Mouse (Mus musculus): ENCODE results near the gene Castor2.

The Castor2 gene

DNA sequence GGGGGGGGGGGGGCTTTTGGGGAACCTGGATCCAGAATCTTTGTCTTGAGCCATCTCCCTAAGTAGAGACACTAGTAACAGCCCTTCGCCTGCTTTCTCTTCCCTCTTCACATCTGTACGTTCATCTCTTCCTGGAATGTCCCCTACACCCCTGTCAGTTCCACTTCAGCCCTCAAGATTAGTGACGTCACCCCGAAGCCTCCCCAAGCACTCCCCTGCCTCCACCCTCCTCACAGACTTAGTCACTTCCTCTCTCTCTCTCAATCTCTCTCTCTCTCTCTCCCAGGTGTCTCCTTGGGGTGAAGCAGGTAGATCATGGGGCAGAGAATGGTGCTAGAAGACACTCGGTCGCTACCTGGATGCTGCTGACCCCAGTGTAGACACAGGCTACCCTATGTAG lies 3.2 kb downstream of the Castor2 start:
- peak; percentile 24 for DNase-seq (ENCODE audit: low spot score)

DNA sequence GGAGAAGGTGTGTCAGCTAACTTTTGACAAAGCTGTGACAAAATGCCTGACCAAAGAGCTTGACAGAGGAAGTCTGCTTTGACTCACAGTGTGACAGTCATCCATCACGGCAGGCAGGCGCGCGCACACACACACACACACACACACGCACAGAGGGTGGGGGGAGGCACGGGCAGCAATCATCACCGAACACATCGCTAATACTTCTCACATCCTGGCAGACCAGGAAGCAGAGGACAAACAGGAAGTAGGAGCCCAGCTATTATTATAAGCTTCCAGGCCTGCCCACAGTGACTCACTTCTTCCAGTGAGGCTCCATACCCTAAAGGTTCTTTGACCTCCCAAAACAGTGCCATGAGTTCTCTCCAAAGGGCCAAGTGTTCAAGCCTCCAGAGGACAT lies 6.3 kb downstream of the Castor2 start:
- DNase-seq (ENCODE audit: low spot score) = no peak

DNA sequence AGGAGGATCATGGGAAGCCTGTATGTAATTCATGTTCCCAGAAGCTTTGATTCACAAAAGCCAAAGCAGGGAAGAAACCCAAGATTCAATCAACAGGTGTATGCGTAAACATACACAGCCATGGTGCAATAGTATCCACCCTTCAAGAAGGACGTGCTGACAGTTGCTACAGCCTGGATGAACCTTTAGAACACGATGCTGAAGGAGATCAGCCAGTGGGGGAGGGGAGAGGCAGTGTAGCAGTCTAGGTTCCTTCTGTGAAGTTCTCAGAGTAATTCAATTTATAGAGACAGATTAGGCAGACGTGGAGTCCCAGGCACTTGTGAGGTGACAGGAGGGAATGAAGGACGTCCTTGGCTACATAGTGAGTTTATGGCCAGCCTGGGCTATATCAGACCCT lies 15.5 kb downstream of the Castor2 start:
- no peak for DNase-seq (ENCODE audit: low spot score)

DNA sequence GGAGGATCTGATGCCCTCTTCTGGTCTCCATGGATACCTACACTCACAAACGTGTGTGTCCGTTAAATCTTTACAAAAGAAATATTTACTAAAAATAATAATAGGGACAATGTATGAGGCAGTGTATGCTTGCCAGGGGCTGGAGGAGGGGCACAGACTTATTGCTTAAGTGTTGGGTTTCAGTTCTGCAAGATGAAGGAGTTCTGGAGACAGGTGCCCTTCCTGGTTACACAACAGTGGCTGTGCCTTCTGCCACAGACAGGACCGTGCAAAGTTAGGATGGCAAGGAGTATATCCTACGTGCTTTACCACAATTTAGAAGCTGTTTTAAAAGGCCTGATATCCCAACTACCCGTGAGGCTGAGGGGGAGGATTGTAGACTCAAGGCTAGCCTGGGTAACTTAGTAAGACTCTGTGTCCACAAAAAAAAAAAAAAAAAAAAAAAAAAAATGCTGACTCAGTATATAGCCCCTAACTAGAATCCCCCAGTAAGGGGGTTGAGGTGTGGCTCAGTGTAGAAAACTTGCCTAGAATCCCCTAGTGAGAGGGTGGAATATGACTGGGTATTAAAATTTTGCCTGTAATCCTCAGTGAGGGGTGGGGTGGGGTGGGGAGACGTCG lies 16.2 kb downstream of the Castor2 start:
- no peak for DNase-seq (ENCODE audit: low spot score)

DNA sequence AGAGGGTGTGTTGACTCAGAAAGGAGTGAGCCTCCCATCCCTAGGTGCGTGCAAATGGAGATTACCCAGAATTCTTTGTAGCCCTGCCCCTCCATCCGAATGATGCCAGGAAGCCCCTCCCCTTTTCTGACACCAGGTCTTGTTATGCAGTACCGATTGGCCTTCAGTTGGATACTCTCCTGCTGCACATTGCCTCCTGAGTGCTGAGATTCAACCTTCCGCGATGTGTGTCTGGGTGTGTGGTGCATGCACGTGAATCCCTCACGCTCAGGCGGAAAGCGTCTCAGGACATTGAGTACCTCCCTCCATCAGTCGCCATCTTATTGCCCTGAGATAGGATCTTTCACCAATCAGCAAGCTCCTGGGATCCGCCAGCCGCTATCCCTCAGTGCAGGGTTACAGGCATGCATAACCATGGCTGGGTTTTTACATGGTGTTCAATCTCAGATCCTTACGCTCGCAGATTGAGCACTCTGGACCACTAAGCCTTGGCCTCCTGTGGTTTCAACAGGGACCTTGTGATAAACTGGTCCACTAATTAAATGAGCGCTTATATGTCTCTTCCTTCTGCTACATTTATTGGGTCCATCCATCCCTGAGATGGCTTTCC lies 19.4 kb downstream of the Castor2 start:
- DNase-seq (ENCODE audit: low spot score) = no peak

DNA sequence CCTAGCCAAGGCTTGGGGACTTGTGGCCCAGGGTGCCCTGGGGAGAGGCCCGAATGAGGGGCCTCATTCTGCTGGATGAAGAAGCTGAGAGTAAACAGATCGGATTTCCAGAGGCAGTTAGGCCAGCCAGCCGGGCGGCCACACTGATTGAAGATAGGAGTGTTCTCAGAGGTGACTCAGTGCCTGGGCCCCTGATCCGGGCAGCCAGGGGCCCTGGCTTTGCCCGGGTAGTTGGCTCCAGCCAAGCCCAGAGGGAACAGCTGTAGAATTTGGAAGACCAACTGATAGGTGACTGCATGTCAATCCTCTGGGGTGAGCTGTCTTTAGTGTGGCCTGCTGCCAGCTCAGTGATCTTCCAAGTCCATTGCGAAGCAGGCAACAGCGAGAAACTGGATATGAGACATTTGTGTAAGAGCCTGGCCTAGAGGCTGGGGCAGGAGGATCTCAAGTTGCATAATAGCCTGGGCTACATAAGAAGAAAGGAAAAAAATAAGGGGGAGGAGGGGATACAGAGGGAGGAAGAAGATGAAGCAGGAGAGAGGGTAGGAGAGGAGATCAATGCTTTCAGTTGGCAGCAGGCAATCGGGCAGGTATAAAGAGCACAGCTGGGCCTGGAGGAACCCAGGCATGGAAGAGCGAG lies 20.1 kb downstream of the Castor2 start:
- peak; percentile 66 for DNase-seq (ENCODE audit: low spot score)

DNA sequence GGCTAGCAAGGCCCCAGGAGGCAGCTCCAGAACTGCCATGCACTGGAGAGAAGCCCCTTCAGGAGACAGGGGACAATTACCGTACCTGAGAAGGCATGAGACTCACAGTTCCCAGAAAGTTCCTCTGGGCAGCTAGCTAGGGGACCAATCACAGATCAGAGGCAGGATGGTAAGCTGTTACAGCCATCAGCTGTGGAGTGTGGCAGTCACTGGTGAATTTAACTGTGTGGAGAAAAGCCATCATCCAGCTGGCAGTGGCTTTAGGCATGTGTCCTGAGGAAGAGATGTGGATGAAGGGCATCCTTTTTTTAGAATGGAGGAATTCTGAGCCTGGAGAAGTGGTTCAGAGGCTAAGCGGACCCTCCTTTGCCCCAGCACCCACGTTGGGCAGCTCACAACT lies 20.6 kb downstream of the Castor2 start:
- DNase-seq (ENCODE audit: low spot score) = no peak

DNA sequence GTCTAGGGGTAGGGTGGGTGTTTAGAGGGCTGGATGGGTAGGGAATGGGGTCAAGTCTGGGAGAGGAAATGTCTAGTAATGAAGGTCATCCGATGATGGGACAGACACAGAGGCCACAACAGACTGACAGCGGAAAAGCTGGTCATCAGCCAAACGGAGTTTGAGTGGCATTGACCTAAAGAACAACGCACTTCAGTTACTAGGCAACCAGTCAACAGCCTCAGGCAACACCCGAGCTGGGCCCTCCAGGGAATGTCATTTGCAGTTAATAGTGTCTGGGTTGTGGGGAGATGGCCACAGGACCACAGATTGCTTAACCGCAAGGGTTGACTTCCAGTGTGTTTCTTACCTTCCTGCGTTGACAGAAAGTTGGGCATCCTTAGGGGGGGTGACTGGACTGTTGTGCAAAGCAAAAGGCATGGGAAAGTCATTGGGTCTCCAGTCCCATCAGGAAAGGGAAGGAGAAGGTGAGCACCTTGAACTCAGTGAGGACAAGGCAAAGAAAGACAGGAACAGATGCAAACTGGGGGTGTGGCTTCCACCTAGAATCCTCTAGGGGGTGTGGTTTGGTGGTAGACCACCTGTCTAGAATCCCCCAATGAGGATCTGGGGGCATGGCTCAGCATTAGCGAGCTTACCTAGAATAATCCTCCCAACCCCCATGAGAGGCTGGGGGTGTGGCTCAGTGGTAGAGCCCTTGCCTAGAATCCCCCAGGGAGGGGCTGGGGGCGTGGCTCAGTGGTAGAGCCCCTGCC lies 21.8 kb downstream of the Castor2 start:
- no peak for DNase-seq (ENCODE audit: low spot score)

DNA sequence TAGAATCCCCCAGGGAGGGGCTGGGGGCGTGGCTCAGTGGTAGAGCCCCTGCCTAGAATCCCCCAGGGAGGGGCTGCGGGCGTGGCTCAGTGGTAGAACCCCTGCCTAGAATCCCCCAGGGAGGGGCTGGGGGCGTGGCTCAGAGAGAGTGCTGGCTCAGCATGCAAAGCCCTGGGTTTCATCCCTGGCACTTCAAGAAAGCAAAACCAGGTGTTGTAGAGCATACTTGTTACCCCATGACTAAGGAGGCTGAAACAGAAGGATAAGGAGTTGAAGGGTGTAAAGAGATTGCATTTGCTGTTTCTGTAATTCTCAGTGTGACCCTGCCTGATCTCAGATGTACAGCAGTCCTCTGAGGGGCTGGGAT lies 22.4 kb downstream of the Castor2 start:
- no peak for DNase-seq (ENCODE audit: low spot score)

DNA sequence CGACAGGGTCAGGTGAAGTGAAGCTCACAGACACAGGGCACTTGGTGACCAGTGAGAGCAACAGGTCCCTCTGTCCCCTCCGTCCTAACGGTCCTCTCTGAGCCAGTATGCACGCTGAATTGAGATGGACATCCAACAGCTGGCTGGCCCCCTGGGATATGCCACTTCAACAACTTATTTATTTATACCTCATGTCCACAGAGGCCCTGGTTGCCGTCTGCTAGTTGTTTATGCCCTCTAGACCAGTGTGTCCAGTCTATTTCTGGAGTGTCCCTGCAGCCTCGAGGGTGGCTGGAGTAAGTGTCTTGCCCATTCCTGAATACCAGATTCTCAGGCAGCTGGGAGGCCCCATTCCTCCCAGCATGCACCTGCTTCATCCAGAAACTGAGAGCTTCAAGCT lies 24.3 kb downstream of the Castor2 start:
- no peak for DNase-seq (ENCODE audit: low spot score)

DNA sequence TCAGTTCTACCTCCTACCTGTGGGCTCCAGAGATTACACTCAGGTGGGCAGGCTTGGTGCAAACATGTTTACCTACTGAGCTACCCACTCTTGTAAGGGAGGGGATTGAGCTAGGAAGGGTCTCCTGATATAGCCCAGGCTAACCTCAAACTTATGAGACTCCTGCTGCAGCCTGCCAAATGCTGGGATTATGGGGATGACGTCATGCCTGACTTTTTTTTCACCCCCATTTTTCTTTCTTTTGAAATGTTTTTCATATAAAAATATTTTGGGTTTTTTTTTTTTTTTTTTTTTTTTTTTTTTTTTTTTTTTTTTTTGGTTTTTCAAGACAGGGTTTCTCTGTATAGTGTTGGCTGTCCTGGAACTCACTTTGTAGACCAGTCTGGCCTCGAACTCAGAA lies 26.7 kb downstream of the Castor2 start:
- no peak for DNase-seq (ENCODE audit: low spot score)

DNA sequence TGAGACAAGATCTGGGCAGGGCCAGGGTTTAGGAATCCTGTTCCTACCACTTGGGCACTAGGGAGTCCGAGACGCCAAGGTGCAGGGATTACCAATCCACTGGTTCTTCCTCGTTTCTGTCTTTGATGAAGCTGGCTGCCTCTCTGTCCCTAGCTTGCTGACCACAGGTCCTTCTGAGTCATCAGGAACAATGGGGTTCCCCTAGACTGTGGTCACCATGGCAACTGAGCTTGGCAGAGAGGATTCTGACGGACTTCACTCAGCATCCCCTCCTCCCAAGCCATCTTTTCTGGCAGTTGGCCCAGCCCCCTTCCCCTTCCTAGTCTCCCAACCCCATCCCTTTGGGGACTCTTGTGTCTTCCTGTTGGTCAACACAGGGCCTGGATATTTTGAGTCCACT lies 32.1 kb downstream of the Castor2 start:
- DNase-seq (ENCODE audit: low spot score) = peak; percentile 51

DNA sequence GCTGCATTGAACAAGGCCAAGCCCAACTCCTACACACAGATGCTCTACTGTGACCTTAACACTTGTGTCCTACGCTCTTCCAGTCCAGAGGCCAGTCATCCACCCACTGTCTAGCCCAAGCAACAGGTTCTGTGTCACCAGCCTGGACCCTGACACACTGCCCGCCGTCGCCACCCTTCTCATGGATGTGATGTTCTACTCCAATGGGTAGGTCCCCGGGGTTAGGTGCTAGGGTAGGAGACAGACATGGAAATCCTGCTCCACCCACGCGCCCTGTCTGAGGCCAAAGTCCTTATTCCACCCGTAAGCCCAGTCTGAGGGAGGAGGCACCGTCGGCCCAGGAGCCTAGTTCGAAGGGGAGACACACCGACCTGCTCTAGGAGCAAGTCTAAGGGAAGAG lies 36.5 kb downstream of the Castor2 start:
- no peak for DNase-seq (ENCODE audit: low spot score)

DNA sequence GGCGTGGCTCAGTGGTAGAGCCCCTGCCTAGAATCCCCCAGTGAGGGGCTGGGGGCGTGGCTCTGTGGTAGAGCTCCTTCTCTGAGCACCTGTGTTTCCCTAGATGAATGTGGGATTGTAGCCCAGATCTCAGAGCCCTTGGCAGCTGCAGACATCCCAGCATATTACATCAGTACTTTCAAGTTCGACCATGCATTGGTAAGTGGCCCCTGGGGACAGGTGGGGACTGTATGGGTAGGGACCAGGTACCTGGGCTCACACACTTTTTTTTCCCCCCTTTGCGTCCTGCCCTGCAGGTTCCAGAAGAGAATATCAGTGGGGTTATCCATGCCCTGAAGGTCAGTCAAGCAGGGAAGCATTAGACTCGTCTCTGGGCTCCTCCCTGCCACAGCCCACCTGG lies 38.4 kb downstream of the Castor2 start:
- DNase-seq (ENCODE audit: low spot score) = no peak

DNA sequence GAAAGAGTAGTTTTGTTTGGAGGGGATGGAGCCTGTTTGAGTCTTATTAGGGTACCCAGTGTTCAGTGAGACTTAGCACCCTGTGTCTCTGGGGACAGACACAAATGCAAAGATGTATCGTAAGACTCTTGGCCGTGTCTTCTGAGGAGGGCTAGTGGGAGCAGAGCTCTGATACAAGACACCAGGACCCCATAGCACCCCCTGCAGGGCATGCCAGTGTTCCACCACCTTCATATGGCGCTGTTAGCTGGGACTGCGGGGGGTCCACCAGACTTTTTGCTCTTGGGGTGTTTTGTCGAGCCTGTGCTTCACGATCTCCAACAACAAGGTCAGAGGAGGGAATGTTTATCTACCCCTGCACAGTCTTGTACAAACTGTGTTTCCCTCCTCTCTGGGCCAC lies 39.9 kb downstream of the Castor2 start:
- no peak for DNase-seq (ENCODE audit: low spot score)

DNA sequence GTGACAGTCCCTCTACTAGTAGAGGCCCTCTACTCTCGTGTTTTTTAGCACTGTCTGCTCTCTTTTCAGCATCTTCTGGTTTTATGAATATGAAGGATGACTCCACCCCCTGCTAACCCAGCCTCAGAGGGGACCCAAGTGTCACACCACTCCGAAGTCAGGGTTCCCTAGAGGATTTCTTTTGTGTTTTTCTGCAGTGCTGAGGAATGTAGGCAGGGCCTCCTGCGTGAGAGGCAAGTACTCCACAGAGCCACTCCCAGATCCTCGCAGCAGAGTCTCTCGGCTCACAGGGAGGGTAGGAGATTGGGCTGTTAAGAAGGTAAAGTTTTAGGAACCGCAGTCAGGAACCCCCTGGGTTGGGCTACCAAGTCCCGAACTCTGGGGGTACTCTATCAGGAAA lies 41.7 kb downstream of the Castor2 start:
- no peak for DNase-seq (ENCODE audit: low spot score)

DNA sequence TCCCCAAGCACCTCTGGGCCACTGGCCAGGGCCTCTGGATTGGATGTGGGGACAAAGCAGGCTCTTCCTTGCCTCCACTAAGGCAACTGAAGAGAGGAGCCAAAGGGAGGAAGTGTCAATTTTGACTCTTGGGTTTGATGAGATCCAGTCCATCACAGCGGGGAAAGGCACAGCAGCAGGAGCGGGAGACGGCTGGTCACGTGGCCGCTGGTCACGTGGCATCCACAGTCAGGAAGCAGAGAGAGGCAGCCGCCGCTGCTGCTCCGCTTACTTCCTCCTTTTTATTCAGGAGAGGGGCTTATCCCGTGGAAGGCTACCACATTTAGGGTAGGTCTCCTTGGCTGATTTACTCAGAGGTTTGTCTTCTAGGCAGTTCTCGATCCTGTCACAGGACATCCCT lies 42.9 kb downstream of the Castor2 start:
- no peak for DNase-seq (ENCODE audit: low spot score)

DNA sequence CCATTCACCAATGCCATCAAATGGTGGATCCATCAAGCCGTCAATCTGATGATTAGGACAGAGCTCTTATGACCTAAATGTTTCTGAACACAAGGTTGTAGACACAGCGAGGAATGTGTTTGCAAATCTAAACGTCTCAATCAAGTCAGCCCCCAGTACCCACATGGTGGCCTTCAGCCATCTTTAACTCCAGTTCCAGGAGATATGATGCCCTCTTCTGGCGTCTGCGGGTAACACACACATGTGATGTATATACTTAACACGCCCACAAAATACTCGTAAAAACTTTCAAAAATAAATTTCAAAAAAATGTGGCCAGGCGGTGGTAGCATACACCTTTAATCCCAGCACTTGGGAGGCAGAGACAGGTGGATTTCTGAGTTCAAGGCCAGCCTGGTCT lies 45.5 kb downstream of the Castor2 start:
- no peak for DNase-seq (ENCODE audit: low spot score)

DNA sequence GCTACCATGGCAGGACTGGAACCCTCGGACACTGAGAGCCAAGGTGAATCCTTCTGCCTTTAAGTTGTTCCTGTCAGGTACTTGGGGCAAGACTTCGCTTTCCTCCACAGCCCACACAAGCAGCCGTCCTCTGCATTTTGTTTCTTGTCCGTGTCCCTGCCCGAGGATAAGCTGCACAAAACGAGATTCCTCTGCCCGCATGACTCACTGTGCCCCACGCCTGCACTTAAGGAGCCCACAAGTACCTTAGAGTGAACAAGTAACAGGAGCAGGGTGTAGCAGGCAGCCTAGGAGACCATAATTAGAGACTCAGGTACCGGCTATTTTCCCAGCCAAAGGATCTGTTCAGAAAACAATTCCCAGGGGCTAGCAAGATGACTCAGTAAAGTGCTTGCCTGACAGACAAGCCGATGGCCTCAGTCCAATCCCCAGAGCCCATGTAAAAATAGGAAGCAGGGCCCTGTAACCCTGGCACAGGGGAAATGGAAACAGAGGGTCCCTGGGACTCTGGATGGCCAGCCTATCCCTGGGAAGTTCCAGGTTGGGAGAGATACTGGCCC lies 47.8 kb downstream of the Castor2 start:
- no peak for DNase-seq (ENCODE audit: low spot score)

DNA sequence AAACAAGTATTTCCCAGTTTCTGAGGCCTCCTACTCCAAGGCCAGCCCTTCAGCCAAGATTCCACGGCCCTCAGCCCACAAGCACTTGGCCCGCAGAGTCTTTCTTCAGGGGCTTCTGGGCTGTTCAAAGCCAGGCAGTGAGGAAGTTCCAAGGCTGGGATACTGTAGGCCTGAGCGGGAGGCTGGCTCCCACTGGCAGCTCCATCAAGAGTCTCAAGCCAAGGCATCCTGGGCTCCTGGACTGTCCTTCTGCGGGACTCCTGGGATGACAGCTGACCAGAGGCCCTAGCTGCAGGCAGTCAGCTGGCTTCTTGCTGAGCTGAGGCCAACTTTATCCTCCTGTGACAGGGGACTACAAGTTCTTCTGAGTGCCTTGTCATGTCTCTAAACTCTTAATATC lies 48.6 kb downstream of the Castor2 start:
- no peak for DNase-seq (ENCODE audit: low spot score)

DNA sequence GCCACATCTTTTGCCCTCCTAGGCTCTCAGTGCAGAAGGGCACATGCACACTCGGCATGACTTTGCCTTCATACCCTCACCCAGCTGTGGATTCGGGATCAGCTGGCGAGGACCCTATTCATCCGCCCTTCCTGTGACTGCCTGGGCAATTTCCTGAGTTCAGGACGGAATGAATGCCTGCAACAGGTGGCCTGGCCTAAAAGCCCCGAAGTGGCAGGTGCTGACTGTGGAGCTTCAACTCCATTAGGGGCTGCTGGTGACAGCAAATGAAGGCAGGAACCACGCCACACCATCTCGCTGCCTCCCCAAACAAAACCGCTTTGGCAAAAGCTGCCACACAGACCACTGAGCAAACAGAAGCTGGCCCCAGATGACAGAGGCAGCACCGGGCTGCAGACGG lies 52.4 kb downstream of the Castor2 start:
- DNase-seq (ENCODE audit: low spot score) = no peak

DNA sequence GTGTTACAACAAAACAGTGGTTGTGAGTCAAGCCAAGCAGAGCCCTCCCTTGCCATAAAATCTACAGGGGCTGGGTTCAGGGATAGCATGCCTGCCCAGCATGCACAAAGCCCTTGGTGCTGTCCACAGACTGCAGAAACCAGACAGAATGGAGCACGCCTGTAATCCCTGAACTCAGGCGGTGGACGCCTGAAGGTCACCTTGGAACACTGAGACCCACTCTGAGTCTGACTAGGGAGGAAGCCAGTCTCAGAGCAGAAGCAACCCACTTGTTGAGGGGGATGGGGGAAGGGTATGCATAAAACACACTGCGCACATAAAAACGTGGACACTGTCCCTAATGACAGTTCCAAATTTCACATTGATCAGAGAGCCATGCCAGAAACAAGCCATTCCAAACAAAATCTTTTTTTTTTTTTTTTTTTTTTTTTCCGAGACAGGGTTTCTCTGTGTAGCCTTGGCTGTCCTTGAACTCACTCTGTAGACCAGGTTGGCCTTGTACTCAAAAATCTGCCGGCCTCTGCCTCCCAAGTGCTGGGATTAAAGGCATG lies 56.5 kb downstream of the Castor2 start:
- DNase-seq (ENCODE audit: low spot score) = no peak

DNA sequence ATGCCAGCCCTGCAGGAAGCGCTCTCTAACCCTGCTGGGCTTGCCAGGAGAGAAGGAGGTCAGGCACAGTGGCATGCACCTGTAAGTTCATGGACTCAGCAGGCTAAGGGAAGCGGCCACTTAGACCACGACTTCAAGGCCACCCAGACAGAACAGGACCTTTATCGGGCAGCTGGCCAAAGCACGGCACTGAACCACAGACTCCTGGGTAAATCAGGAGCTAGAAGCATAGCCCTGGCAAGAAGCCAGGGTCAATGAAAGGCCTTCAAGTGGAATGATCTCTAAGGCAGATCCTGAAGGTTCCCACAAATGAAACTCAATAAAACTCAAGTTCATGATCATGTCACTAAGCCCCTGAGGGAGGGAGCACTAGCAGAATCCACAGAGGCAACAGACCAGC lies 65.2 kb downstream of the Castor2 start:
- DNase-seq (ENCODE audit: low spot score) = no peak
